Mouse (Mus musculus) intestine, embryonic 15.5 days (tissue): ENCODE measurements around the gene Myb. TPM values are rescaled to one million over a fixed set of nuclear protein-coding genes. Genes with fewer than 3 reads are reported as not detected.

Source experiments
- ATAC-seq: fragments of 200-750 bp; cut with Nextera tagmentation; 2 replicates; pipeline ENCODE4 v1.8.0; 2017; ENCODE audit warnings: moderate TSS enrichment, moderate library complexity
- H3K27ac ChIP-seq: fragments of 300-500 bp; sonication (generic); 2 replicates; pipeline ENCODE4 v1.5.1; 2015; ENCODE audit warnings: mild to moderate bottlenecking, inconsistent platforms
- H3K27me3 ChIP-seq: fragments of 300-500 bp; sonication (generic); replicated peaks from 2 replicates; pipeline ENCODE4 v1.6.1; 2015; ENCODE audit warnings: inconsistent platforms
- H3K36me3 ChIP-seq: fragments of 300-500 bp; sonication (generic); 2 replicates; pipeline ENCODE4 v1.6.1; 2015; ENCODE audit warnings: inconsistent platforms
- H3K4me1 ChIP-seq: fragments of 300-500 bp; sonication (generic); replicated peaks from 2 replicates; pipeline ENCODE4 v1.6.1; 2015; ENCODE audit warnings: inconsistent platforms
- H3K4me2 ChIP-seq: fragments of 300-500 bp; sonication (generic); replicated peaks from 2 replicates; pipeline ENCODE4 v1.6.1; 2015; ENCODE audit warnings: mild to moderate bottlenecking, inconsistent platforms
- H3K4me3 ChIP-seq: fragments of 300-500 bp; sonication (generic); replicated peaks from 2 replicates; pipeline ENCODE4 v1.5.1; 2015; ENCODE audit warnings: inconsistent platforms
- H3K9ac ChIP-seq: fragments of 300-500 bp; sonication (generic); 2 replicates; pipeline ENCODE4 v1.6.1; 2015; ENCODE audit warnings: inconsistent platforms
- H3K9me3 ChIP-seq: fragments of 300-500 bp; sonication (generic); 2 replicates; pipeline ENCODE4 v1.6.1; 2016; ENCODE audit warnings: inconsistent platforms
- WGBS: fragments of 180-500 bp; shearing (Covaris S2); methylation state at CpG from one replicate; pipeline ENCODE4 v1.1.7; 2015; 5-methylcytosine and 5-hydroxymethylcytosine counted together
- polyA plus RNA-seq: library from polyadenylated mRNA; unstranded; fragments of >200 nt; fragmentation: Nextera tagmentation; extraction: Ambion mirVana; gene quantifications from 2 replicates; pipeline ENCODE4 v1.2.1, GENCODE M21; 2015

Gene Myb
- polyA plus RNA-seq, 1 experiment from 2014 or later = 6.4 TPM

DNA sequence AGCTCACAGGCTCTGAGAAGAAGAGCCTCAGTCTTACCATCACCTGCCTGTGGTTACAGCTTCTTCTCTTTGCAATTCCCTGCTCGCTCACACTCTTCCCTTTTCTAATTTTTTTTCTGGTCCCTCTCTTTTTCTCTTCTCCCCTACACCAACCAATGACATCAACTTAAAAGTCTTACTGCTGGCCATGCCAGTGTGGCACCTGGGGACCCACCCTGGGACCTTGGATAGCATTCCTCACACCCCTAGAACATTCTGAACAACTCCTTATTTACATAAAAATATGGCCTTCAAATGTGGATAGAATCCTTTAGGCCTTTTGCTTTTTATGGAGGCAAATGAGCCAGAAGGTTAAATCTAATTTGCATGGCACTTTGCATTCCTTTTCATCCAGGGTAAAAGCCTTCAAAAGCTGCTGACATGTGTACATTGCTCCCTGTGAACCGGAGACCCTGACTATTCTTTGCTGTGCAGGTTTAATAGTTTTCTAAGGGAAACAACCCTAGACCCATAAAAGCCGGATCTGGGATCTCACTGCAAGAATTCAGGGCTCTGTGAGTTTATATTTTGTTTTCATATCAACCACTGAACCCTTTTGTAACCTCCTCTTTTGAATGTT is 73.1 kb downstream of the Myb start:
- H3K36me3 ChIP-seq = no peaks in the 10 kb centered on the region
- H3K4me3 ChIP-seq = no peak overlapping the region
- no peak for ATAC-seq
- H3K4me1 ChIP-seq = peaks cover 5% of the 10 kb centered on the region; the same call in 1 of the 2 replicates
- no peaks in the 10 kb centered on the region for H3K9me3 ChIP-seq
- WGBS = 83% methylated on average over 3 of the region's 3 CpGs
- H3K27me3 ChIP-seq = no peaks in the 10 kb centered on the region
- H3K9ac ChIP-seq = no peak overlapping the region
- H3K27ac ChIP-seq = no peak overlapping the region
- no peak overlapping the region for H3K4me2 ChIP-seq

DNA sequence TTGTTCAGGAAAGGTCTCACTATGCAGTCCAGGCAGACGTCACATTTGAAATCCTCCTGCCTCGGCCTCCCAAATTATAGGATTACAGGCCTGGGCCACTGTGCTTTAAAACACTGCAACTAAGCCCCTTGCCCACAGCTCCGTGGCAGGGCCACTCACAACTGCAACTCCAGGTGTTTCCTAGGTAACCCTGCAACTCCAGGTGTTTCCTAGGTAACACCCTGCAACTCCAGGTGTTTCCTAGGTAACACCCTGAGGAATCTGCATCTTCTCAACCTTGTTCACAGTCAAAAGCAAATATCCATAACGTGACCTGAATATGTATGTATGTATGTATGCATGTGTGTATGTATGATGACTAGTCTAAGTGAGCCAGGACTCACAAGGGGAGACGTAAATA is 75.7 kb downstream of the Myb start:
- Histone ChIP-seq H3K9me3 (no peaks in the 10 kb centered on the region), H3K4me3 (no peak overlapping the region), H3K9ac (no peak overlapping the region), H3K27me3 (no peaks in the 10 kb centered on the region), H3K4me2 (no peak overlapping the region), H3K4me1 (no peaks in the 10 kb centered on the region), H3K27ac (no peak overlapping the region), H3K36me3 (no peaks in the 10 kb centered on the region)
- no peak for ATAC-seq
- WGBS = 85% methylated on average over 5 of the region's 5 CpGs

- H3K9ac ChIP-seq = no peak overlapping the region
- ATAC-seq = no peak
- H3K4me1 ChIP-seq = no peaks in the 10 kb centered on the region
- WGBS = 58% methylated on average over 8 of the region's 8 CpGs
- no peaks in the 10 kb centered on the region for H3K36me3 ChIP-seq
- no peaks in the 10 kb centered on the region for H3K9me3 ChIP-seq
- no peak overlapping the region for H3K27ac ChIP-seq
- H3K4me2 ChIP-seq = no peak overlapping the region
- no peaks in the 10 kb centered on the region for H3K27me3 ChIP-seq
- no peak overlapping the region for H3K4me3 ChIP-seq
Observed at GRCm38 (mm10) chr10:21083391-21083918, 77.3 kb downstream of the Myb start.

GRCm38 (mm10) chr10:21082447-21082846 is 78.3 kb downstream of the Myb start:
- Histone ChIP-seq H3K9me3 (no peaks in the 10 kb centered on the region), H3K4me1 (no peaks in the 10 kb centered on the region), H3K27ac (no peak overlapping the region), H3K9ac (no peak overlapping the region), H3K36me3 (no peaks in the 10 kb centered on the region), H3K4me2 (no peak overlapping the region), H3K27me3 (no peaks in the 10 kb centered on the region), H3K4me3 (no peak overlapping the region)
- 83% methylated on average over 8 of the region's 8 CpGs for WGBS
- no peak for ATAC-seq

DNA sequence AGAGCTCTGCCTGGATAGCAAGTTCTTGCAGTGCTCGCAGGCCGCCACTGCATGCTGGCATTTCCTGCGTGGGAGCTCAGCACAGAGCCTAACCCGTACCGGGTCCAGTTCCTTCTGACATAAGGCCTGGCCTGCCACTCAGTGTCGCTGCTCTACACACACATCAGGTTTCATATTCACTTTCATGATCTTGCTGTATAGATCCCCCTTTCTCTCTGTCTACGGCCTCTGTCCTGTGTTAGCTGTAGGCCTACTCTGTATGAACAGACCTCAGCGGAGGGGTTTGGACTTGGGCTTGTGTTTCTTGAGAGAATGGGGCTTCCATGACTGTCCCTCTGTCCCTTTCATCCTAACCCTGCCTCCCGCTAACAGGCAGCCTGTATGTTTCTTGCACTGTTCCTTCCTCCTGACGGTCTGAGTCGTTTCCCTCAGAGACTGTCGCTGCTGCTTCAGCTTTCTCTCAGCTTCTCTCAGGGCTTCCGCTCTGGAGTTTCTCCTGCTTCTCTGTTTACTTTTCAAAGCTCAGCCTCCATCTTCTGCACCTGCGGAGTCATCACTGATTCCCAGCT is 83.5 kb downstream of the Myb start:
- Histone ChIP-seq H3K9ac (no peak overlapping the region), H3K9me3 (no peaks in the 10 kb centered on the region), H3K4me1 (no peaks in the 10 kb centered on the region), H3K4me3 (no peak overlapping the region), H3K27me3 (no peaks in the 10 kb centered on the region), H3K4me2 (no peak overlapping the region), H3K36me3 (no peaks in the 10 kb centered on the region), H3K27ac (no peak overlapping the region)
- 61% methylated on average over 14 of the region's 14 CpGs for WGBS
- no peak for ATAC-seq

GRCm38 (mm10) chr10:21076731-21077130 is 84.1 kb downstream of the Myb start:
- H3K9ac ChIP-seq = no peak overlapping the region
- no peak overlapping the region for H3K27ac ChIP-seq
- no peaks in the 10 kb centered on the region for H3K4me1 ChIP-seq
- no peaks in the 10 kb centered on the region for H3K27me3 ChIP-seq
- no peak for ATAC-seq
- H3K4me2 ChIP-seq = no peak overlapping the region
- WGBS = 85% methylated on average over 7 of the region's 7 CpGs
- no peaks in the 10 kb centered on the region for H3K9me3 ChIP-seq
- H3K4me3 ChIP-seq = no peak overlapping the region
- no peaks in the 10 kb centered on the region for H3K36me3 ChIP-seq

- Histone ChIP-seq H3K4me3 (no peak overlapping the region), H3K4me2 (no peak overlapping the region), H3K9ac (no peak overlapping the region), H3K9me3 (no peaks in the 10 kb centered on the region), H3K36me3 (no peaks in the 10 kb centered on the region), H3K4me1 (no peaks in the 10 kb centered on the region), H3K27me3 (no peaks in the 10 kb centered on the region), H3K27ac (no peak overlapping the region)
- ATAC-seq = no peak
- 93% methylated on average over 1 of the region's 1 CpGs for WGBS
Observed at GRCm38 (mm10) chr10:21076137-21076536, 84.6 kb downstream of the Myb start.

Other genes with a start within 250 kb of the Myb start
- 5.6 and 7.3 TPM in 2 replicates for gene Ahi1, start 208.4 kb downstream of the Myb start, polyA plus RNA-seq
- 81.8 and 83.0 TPM in 2 replicates for gene Hbs1l, start 135.0 kb upstream of the Myb start, polyA plus RNA-seq
- gene Aldh8a1, start 216.3 kb upstream of the Myb start, polyA plus RNA-seq = 0.33 and 0.71 TPM in 2 replicates